Mouse (Mus musculus) ES-Bruce4 (cell line): ENCODE measurements around the gene B4galt2.

Source experiments
- CTCF ChIP-seq: IDR thresholded peaks from one replicate; pipeline ENCODE4 v1.8.1; 2011; ENCODE audit warnings: low read depth, low read length
- EP300 ChIP-seq: IDR thresholded peaks from 2 replicates; pipeline ENCODE4 v1.6.1; 2011; ENCODE audit warnings: low read depth, low read length; ENCODE audit not compliant: insufficient read depth
- POLR2A ChIP-seq: IDR thresholded peaks from one replicate; pipeline ENCODE4 v1.8.1; 2011; ENCODE audit warnings: low read length; ENCODE audit not compliant: insufficient read depth

- TF ChIP-seq POLR2A (no peak), EP300 (no peak), CTCF (no peak)
Observed at GRCm38 (mm10) chr4:117921358-117921757, 38.1 kb upstream of the B4galt2 start.
